Mouse (Mus musculus) skeletal muscle tissue, adult 2 months (tissue): ENCODE measurements around the gene Slc22a30.
"Not testable (repeated sequence)": the region's sequence is repeated elsewhere in the genome, so short reads cannot be mapped to it uniquely, and the experiment has no call there.

Experiments
- DNase-seq: peaks from one replicate; pipeline ENCODE4 v3.0.0-alpha.2; 2012; ENCODE audit warnings: low read depth, low spot score

The Slc22a30 gene

DNA sequence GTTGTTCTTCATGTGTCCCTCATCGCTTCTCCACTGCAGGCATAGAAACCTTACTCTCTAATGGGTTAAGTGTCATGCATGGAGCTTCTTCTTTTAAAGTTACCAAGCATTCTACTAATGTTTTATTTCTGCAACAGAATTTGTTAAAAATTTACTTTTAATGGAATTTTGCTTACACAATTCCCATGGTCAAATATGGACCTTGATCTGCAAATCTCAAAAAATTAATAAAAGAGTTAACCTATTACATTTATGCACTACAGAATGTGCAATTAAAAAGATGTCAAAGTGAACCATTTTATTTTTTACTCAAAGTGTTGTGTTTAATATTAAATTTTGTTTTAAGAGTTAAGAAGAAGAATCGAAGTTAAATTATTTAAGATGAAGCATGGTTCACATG lies at the start of gene Slc22a30:
Gene Slc22a30, minus strand, starts transcription at position 101 of the 400 bp plus-strand sequence.
- not testable (repeated sequence) for DNase-seq

DNA sequence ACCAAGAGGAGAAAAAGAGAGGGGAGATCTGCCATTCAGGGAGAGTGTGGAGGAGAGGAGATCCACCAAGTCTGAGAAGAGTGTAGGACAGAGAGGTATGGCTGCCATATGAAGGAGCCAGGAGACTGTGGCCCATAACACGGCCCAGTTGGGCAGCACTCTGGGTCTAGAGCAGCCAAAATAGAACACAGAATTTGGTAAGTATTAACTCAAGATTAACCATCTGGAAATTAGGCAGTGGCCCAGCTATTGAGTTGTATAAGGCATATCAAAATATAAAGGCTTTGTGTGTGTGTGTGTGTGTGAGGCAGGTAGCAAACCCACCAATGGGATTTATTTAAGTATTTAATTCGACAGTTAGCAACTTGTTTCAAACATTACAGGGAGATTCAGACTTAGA lies 43.4 kb upstream of the Slc22a30 start:
- no peak for DNase-seq

DNA sequence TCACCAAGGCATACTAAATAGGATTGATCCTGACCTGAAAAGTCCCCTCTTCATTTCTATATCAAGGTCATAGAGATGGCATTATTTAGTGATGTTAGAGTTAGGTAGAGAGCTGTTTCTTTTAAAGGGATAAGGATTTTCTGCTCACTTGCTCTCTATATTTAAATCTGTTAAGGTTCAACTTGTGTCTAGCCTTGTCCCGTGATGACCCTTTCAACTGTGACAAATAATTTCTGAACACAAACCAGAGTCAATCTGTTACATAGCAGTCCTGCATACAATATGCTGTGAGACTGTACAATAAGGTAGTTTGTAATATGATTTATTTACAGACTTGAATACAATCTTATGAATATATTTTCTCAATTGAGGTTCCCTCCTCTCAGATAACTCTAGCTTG lies 42.6 kb upstream of the Slc22a30 start:
- no peak for DNase-seq

GRCm38 (mm10) chr19:8431051-8431662 lies 26.2 kb upstream of the Slc22a30 start:
- no peak for DNase-seq

DNA sequence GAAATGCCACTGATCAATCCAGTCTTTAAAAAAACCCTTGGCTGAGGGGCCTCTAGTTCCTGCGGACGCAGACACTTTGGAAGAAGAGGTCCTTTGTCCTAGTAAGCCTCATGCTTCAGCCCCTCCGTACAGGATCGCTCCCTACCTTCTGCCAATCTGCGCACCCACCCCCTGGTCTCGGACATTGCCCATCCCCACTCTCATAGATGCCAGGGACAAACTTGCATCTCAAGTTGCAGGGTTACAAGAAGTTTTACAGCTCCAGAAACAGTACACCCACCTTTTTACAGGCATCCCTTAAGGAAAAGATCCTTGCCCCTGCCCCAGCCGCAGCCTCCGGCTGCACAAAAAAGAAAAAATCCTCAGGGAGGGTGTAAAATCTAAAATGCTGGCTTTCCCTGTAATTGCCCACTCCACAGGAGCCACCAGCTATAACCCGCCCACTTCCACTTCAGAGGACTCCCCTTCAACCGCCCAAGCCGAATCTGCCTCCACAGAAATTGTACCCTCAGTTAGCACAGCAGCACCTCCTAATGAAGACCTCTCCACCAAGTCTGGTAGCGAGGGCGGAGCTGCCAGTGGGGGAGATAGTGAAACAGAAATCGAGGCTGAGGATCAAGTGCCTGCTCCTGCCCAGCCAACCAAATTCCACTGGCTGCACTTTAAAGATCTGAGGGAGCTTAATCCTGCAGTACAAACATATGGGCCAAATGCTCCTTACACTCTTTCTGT lies 2.5 kb upstream of the Slc22a30 start:
- DNase-seq = not testable (repeated sequence)
